Mouse (Mus musculus) limb, embryonic 14.5 days (tissue): Measurements from ENCODE around the gene Dapk1. TPM values are rescaled to one million over a fixed set of nuclear protein-coding genes. Genes with fewer than 3 reads are reported as not detected.

Experiments
- ATAC-seq: fragments of 200-750 bp; cut with Nextera tagmentation; 2 replicates; pipeline ENCODE4 v1.8.0; 2017; ENCODE audit warnings: low read depth, moderate number of reproducible peaks, moderate TSS enrichment; ENCODE audit not compliant: low FRiP score
- DNase-seq: peaks from one replicate; pipeline ENCODE4 v3.0.0-alpha.2; 2015; ENCODE audit warnings: low spot score
- H3K27ac ChIP-seq: fragments of 300-500 bp; sonication (generic); replicated peaks from 2 replicates; pipeline ENCODE4 v1.5.1; 2014; ENCODE audit warnings: low read depth, mild to moderate bottlenecking, low read length, moderate library complexity, mixed read lengths
- H3K27me3 ChIP-seq: fragments of 300-500 bp; sonication (generic); 2 replicates; pipeline ENCODE4 v1.6.1; 2014; ENCODE audit warnings: low read length, mixed read lengths; ENCODE audit not compliant: control insufficient read depth, insufficient read depth
- H3K36me3 ChIP-seq: fragments of 300-500 bp; sonication (generic); 2 replicates; pipeline ENCODE4 v1.6.1; 2014; ENCODE audit warnings: mild to moderate bottlenecking, low read length, moderate library complexity, mixed read lengths; ENCODE audit not compliant: control insufficient read depth, insufficient read depth
- H3K4me1 ChIP-seq: fragments of 300-500 bp; sonication (generic); 2 replicates; pipeline ENCODE4 v1.6.1; 2014; ENCODE audit warnings: antibody characterized with exemption, low read length, mixed read lengths; ENCODE audit not compliant: control insufficient read depth, insufficient read depth
- H3K4me2 ChIP-seq: fragments of 300-500 bp; sonication (generic); replicated peaks from 2 replicates; pipeline ENCODE4 v1.6.1; 2014; ENCODE audit warnings: low read depth, mild to moderate bottlenecking, low read length, moderate library complexity; ENCODE audit not compliant: severe bottlenecking
- H3K4me3 ChIP-seq: fragments of 300-500 bp; sonication (generic); replicated peaks from 2 replicates; pipeline ENCODE4 v1.5.1; 2014; ENCODE audit warnings: low read length
- H3K9ac ChIP-seq: fragments of 300-500 bp; sonication (generic); 2 replicates; pipeline ENCODE4 v1.6.1; 2014; ENCODE audit warnings: mild to moderate bottlenecking, low read depth, low read length, moderate library complexity; ENCODE audit not compliant: severe bottlenecking
- H3K9me3 ChIP-seq: fragments of 300-500 bp; sonication (generic); 2 replicates; pipeline ENCODE4 v1.6.1; 2016; ENCODE audit warnings: low read length; ENCODE audit not compliant: control insufficient read depth
- POLR2A ChIP-seq: fragments of 200-500 bp; IDR thresholded peaks from 2 replicates; pipeline ENCODE4 v1.8.0; 2012; ENCODE audit warnings: inconsistent platforms, mild to moderate bottlenecking, moderate library complexity, borderline replicate concordance; ENCODE audit not compliant: insufficient read depth, insufficient read length; ENCODE audit errors: extremely low read depth
- WGBS: fragments of 180-500 bp; shearing (Covaris S2); extraction: QIAGEN DNeasy Blood & Tissue Kit; methylation state at CpG from one replicate; pipeline ENCODE4 v1.1.7; 2014; 5-methylcytosine and 5-hydroxymethylcytosine counted together
- polyA plus RNA-seq, 2 experiments: library from polyadenylated mRNA; depleted of rRNA in 1 of 2; stranded (reverse) in 1 of 2; unstranded in 1 of 2; fragments of >200 nt; fragmentation: Nextera tagmentation in 1 of 2; extraction: Ambion mirVana in 1 of 2; gene quantifications; 2 replicates each; pipeline versions ENCODE4 v1.2.1 to v1.2.3; 2012 to 2014

The Dapk1 gene
- polyA plus RNA-seq, 2 experiments: 19.5 to 39.9 TPM

- DNase-seq: no peak
- 90% methylated on average over 3 of the region's 3 CpGs for WGBS
- Histone ChIP-seq H3K4me1 (peaks cover 2% of the 10 kb centered on the region; the same call in 1 of the 2 replicates), H3K4me3 (no peak overlapping the region), H3K36me3 (peaks cover 30% of the 10 kb centered on the region), H3K9ac (no peak overlapping the region), H3K4me2 (no peak overlapping the region), H3K27me3 (no peaks in the 10 kb centered on the region), H3K27ac (no peak overlapping the region), H3K9me3 (no peaks in the 10 kb centered on the region)
- no peak for TF ChIP-seq POLR2A
- no peak for ATAC-seq
Measured at GRCm38 (mm10) chr13:60744736-60745135, 143.0 kb downstream of the Dapk1 start.

- no peak for ATAC-seq
Measured at GRCm38 (mm10) chr13:60745358-60745757, 143.6 kb downstream of the Dapk1 start.

GRCm38 (mm10) chr13:60746271-60746670 lies 144.5 kb downstream of the Dapk1 start:
- H3K4me3 ChIP-seq: no peak overlapping the region
- no peak for ATAC-seq
- H3K9me3 ChIP-seq: no peaks in the 10 kb centered on the region
- no peak for TF ChIP-seq POLR2A
- WGBS: 48% methylated on average over 1 of the region's 1 CpGs
- no peak overlapping the region for H3K27ac ChIP-seq
- H3K9ac ChIP-seq: no peak overlapping the region
- H3K36me3 ChIP-seq: peaks cover 39% of the 10 kb centered on the region
- no peaks in the 10 kb centered on the region for H3K27me3 ChIP-seq
- peak; percentile 29 for DNase-seq
- H3K4me2 ChIP-seq: no peak overlapping the region
- peaks cover 2% of the 10 kb centered on the region; the same call in 1 of the 2 replicates for H3K4me1 ChIP-seq

More at GRCm38 (mm10) chr13:60745358-60745757, 143.6 kb downstream of the Dapk1 start:
- no peaks in the 10 kb centered on the region for H3K9me3 ChIP-seq
- H3K9ac ChIP-seq: no peak overlapping the region
- peaks cover 2% of the 10 kb centered on the region; the same call in 1 of the 2 replicates for H3K4me1 ChIP-seq
- DNase-seq: no peak
- peaks cover 31% of the 10 kb centered on the region for H3K36me3 ChIP-seq
- H3K4me2 ChIP-seq: no peak overlapping the region
- 92% methylated on average over 12 of the region's 12 CpGs for WGBS
- no peak overlapping the region for H3K27ac ChIP-seq
- H3K4me3 ChIP-seq: no peak overlapping the region
- H3K27me3 ChIP-seq: no peaks in the 10 kb centered on the region
- no peak for TF ChIP-seq POLR2A

- no peak for TF ChIP-seq POLR2A
- Histone ChIP-seq H3K4me2 (no peak overlapping the region), H3K4me1 (peaks cover 2% of the 10 kb centered on the region; the same call in 1 of the 2 replicates), H3K9ac (no peak overlapping the region), H3K27ac (no peak overlapping the region), H3K4me3 (no peak overlapping the region), H3K36me3 (peaks cover 47% of the 10 kb centered on the region), H3K9me3 (no peaks in the 10 kb centered on the region), H3K27me3 (no peaks in the 10 kb centered on the region)
- DNase-seq (no peak), ATAC-seq (no peak)
- WGBS: 75% methylated on average over 1 of the region's 1 CpGs
Measured at GRCm38 (mm10) chr13:60747201-60747600, 145.5 kb downstream of the Dapk1 start.

- no peak overlapping the region for H3K4me3 ChIP-seq
- ATAC-seq (no peak), DNase-seq (peak; percentile 6)
- WGBS: 89% methylated on average over 2 of the region's 2 CpGs
- no peak for TF ChIP-seq POLR2A
- no peaks in the 10 kb centered on the region for H3K9me3 ChIP-seq
- no peak overlapping the region for H3K27ac ChIP-seq
- H3K4me2 ChIP-seq: no peak overlapping the region
- H3K27me3 ChIP-seq: no peaks in the 10 kb centered on the region
- no peak overlapping the region for H3K9ac ChIP-seq
- H3K36me3 ChIP-seq: peaks cover 60% of the 10 kb centered on the region
- H3K4me1 ChIP-seq: peaks cover 2% of the 10 kb centered on the region; the same call in 1 of the 2 replicates
Measured at GRCm38 (mm10) chr13:60748556-60748955, 146.8 kb downstream of the Dapk1 start.

- WGBS: 91% methylated on average over 7 of the region's 7 CpGs
- TF ChIP-seq POLR2A: no peak
- Histone ChIP-seq H3K9me3 (no peaks in the 10 kb centered on the region), H3K4me1 (no peaks in the 10 kb centered on the region), H3K36me3 (peaks cover 60% of the 10 kb centered on the region), H3K27ac (no peak overlapping the region), H3K9ac (no peak overlapping the region), H3K4me3 (no peak overlapping the region), H3K27me3 (no peaks in the 10 kb centered on the region), H3K4me2 (no peak overlapping the region)
- ATAC-seq: no peak
- no peak for DNase-seq
Measured at GRCm38 (mm10) chr13:60750930-60751329, 149.2 kb downstream of the Dapk1 start.
